Mouse (Mus musculus) lung, postnatal 0 days (tissue): ENCODE data around the gene BC048671.

Experiments
- CTCF ChIP-seq: IDR thresholded peaks from 2 replicates; pipeline ENCODE4 v1.5.1; 2016; ENCODE audit warnings: antibody characterized with exemption, mild to moderate bottlenecking
- EP300 ChIP-seq: IDR thresholded peaks from 2 replicates; pipeline ENCODE4 v1.6.1; 2016; ENCODE audit warnings: antibody characterized with exemption, mild to moderate bottlenecking, control low read depth

DNA sequence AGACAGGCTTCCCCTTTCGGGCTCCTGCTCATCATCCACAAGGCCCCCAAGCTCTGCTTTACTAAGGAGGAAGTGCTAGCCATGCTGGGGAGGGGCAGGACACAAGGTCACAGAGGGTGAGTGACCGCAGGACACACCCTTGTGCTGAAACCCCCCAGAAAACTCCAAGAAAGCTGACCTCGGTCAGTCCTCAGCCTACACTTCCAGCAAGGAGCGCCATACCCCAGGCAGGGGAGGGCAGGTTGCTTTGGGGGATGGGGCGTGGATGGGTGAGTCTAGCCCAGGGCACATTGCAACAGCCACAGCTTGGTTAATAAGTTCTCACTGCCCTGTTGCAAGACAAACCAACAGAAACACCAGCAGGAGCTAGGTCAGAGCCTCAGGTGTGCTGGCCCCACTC is 19.4 kb downstream of the BC048671 start:
- no peak for TF ChIP-seq CTCF
- no peak for TF ChIP-seq EP300
